Mouse (Mus musculus): ENCODE measurements at regions not wholly inside any gene's neighbourhood (a gene's known extent, or its start where the extent isn't known, plus 50 kb on each side); places are given as distances from the start of the nearest gene placed in this dataset.
A peak's percentile ranks its signal among the peaks of the same experiment; 100 is the strongest.

- no peak for DNase-seq (ENCODE audit: low spot score in 2 of 2)
These were observed 120.3 kb downstream of the Etnk1 start for GRCm38 (mm10) chr6:143287322-143287721.

DNA sequence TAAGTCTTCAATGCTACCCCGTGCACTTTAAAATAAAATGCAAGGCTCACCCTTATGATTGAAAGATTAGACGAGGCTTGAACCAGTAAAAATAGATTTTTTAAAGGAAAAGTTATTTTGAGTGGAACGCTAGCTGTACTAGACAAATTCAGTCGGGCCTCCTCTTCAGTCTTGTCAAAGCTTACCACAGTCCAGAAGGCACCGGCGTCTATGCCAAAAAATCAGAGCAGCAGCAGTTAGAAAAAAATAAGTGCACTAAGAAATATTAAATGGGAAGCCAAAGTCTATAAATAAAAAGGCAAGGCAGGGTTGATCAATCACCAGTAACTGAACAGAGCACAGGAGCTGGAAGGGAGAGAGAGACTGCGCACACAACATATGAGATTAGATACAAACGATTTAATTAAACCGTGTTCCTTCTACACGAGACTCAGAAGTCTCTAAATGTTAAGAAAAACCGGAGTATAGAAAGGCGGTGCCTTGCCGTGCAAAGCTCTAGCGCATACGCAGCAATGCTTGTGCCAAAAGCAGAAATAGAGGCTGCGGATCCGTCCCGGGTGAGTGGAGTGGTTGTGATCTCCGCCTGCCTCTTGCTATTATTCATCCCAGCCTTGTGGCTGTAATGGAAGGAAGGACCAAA lies 121.6 kb downstream of the Etnk1 start:
- DNase-seq (ENCODE audit: low spot score in 2 of 2) = no peak

DNA sequence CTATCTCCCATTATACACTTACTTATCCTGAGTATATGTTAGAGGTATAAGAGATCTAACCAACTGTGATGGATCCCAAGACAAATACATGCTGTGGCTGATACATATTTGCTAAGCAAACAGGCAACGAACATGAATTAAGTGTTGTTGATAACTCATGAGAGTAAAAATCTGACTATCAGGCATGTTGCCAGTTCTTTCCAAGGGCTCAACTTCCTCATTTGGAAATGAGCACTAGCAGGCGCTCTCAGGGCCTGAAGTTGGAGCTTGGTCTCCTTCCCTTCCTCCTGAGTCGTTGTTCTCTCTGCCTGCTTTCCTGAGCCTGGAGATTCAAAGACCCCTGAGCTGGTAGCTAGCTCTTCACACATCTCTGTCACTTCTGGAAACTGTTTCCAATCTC lies 126.6 kb downstream of the Etnk1 start:
- no peak for DNase-seq (ENCODE audit: low spot score in 2 of 2)

DNA sequence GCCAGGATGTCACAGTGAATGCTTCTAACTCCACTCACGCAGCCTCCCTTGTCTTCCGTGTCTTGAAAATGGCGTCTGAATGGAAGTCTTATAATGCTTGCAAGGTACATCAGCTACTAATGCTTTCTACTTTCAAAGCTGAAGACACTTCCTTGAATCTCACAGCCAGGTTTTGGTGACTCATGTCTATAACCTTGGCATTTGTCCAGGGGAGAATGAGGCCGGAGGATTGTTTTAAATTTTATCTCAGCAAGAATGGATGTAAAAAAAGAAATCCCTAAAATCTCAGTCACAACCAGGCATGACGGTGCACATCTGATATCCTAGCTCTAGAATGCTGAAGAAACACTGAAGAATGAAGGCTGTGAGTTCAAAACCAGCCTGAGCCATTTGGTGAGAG lies 131.4 kb downstream of the Etnk1 start:
- DNase-seq (ENCODE audit: low spot score in 2 of 2) = no peak

DNA sequence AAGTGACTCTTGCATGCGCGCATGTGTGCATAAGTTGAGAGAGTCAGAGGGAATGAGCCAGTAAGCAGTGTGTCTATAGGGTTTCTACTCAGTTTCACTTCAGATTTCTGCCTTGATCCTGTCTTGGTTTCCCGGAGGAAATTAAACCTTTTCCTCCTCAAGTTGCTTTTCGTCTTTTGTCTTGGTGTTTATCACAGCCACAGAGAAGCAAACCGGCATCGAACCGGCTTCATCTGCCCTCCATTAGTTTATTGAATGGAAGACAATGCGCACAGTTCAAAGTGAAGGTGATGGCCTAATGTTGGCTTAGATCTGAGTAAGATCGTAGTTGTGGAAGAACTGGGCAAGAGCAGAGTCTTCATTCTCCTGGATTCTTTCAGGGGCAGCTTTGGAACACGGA lies 134.4 kb downstream of the Etnk1 start:
- DNase-seq (ENCODE audit: low spot score in 2 of 2) = no peak

GRCm38 (mm10) chr6:143307327-143307726 lies 140.3 kb downstream of the Etnk1 start:
- DNase-seq (ENCODE audit: low spot score in 2 of 2) = no peak

DNA sequence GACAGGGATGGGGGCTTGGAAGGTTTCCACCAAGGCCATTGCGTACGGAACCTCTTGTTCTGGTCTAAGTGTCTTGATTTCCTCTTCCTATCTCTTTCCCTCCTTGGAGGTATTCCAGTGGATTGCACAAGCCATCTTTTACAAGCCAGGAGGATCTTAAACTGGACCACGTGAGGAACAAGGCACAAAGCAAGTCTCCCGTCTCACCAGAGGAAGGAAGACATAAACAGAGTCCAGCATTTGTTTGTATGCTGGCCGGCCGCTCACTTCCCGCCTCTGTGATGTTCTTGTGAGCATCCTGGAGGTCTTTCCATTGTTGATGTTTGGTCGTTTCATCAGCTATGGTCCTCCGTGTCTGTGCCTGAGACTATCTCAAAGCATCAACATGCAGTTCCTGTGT lies 148.8 kb downstream of the Etnk1 start:
- DNase-seq (ENCODE audit: low spot score in 2 of 2) = no peak

DNA sequence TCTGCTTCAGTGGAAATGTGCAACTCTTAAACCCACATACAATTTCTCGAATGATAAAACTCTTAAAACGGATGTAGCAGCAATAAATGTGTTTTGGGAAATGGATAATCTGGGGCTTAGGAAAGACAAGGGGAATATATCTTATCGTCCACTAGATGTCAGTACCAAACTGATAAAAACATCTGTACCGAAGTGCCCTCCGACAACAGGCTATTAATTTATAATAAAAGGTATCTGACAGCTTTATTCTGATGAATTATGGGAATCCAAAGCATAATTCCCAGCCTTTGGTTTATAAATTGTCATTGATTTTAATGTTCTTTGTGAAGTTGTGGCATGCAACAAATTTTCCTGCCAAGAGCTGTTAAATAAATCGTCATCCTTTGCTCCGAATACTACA lies 153.4 kb downstream of the Etnk1 start:
- no peak for DNase-seq (ENCODE audit: low spot score in 2 of 2)

- no peak for DNase-seq (ENCODE audit: low spot score in 2 of 2)
These were observed 157.6 kb downstream of the Etnk1 start for GRCm38 (mm10) chr6:143324636-143325035.

DNA sequence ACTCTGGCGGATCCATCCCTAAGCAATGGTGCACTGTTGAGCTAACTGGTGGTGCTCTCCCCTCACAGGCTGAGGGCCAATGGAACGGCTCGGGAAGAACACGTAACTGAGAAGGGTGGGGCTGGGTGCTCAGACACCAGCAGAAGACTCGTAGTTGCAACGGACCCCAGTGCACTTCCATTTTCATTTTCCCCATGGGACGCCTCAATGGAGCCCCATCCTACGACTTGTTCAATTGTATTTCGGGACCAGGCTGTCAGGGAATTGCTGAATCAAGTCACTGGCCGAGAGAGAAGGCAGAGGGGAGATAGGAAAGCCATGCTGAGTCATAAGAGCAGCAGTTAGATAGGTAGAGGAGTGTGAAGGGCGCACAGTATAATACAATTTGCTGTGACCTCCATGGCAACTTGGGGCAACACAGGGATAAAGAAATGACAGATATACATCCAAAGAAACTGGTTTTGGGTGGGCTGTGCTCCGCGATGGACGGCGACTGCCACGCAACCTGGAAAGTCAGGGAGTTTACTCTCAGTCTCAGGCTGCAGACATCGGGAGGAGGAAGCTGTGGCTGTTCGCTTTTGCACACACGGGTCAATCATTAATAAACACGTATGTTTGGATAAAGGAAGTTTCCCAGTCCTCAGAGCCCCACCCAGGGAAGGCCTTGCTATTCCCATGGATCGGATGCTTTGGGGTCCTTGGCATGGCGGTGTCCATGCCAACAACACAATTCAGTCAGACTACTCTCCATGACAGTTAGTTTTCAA lies 160.1 kb downstream of the Etnk1 start:
- DNase-seq (ENCODE audit: low spot score in 2 of 2) = peak in 1 of 2 experiments; percentile 22

DNA sequence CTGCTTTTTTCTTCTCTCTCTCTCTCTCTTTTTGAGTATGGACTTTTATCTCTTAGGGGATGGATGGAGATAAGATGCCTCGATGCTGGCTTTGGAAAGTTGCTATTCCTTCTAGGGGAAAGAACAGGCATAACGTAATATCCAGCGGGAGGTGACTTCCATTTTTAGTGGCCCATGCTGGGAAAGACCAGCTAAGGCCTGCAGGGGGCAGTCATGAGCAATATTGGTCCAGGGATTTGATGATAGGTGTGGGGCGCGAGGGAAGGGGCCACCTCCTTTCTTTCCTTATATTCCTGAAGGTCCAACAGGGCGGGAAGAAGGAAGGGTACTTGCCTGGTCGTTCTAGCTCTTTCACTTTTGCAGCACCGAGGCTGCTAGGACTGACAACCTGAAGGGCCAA lies 160.8 kb downstream of the Etnk1 start:
- DNase-seq (ENCODE audit: low spot score in 2 of 2) = peak in 1 of 2 experiments; percentile 12

DNA sequence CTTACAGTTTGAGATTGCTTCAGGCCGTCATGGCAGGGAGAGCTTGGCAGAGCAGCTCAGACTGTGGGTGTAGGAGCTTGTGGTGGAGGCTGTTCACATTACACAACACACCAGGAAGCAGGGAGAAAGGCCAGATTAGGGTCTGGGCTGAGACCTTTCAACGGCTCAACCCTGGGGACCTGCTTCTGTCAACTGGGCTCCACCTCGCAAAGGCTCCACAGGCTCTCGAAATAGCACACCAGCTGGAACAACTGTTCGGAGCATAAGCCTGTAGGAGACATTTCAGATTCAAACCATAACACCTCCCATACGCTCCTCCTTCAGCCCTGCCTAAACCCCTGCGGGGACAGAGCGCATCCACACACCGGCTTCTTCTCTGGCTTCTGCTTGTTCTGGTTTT lies 161.2 kb downstream of the Etnk1 start:
- DNase-seq (ENCODE audit: low spot score in 2 of 2) = no peak

DNA sequence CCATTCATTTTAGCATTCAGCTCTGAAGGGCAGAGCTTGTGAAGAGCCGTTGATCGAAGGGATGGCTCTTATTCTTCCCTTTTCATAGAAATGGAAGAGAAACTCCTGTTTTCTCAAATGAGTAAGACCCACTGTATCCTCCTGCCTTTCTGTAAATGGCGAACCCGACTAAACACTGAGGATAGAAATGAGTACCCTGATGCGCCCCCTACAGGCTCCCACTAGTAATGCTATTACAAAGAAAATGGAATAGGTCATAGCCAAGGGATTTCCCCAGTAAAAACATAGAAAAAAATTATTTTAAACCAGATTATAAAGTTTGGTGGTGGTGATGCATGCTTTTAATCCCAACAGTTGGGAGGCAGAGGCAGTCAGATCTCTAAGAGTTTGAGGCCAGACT lies 162.1 kb downstream of the Etnk1 start:
- DNase-seq (ENCODE audit: low spot score in 2 of 2) = no peak

DNA sequence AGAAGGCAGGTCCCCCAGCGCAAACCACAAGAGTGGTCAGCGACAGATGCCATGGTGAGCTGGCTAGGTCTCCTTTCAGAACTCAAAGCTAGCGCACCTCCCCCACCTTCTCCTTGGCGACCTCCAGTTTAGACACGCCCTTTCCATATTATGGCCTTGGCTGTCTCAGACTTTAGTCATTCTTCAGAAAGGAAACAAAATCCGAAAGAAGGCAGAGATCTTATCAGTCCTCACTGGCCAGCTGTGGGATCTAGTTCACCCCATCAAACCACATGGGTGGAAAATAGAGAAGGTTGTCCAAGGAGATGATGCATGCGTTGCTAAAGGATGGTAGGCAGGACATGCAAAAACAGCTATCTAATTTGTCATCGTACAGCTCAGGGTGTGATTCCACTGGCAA lies 166.5 kb downstream of the Etnk1 start:
- DNase-seq (ENCODE audit: low spot score in 2 of 2) = no peak

- DNase-seq (ENCODE audit: low spot score in 2 of 2) = no peak
These were observed 169.6 kb downstream of the Etnk1 start for GRCm38 (mm10) chr6:143336574-143336973.

DNA sequence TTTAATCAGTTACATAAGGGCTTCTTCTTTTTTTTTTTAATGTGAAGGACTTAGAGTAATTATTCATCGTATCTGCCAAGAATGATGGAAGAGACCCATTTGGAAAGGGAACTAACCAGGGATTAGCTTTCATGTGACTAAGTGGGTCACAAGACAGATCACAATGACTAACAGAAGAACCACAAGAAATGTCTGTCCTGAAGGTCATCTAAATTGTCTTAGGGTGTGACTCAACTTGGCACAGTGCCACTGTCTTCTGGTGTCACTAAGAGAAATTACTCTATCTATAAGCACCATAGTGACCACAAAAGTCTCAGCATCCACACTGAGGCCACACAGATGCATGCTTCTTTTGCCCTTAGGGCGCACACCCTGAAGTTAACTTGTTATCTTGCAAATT lies 182.0 kb downstream of the Etnk1 start:
- no peak for DNase-seq (ENCODE audit: low spot score in 2 of 2)

DNA sequence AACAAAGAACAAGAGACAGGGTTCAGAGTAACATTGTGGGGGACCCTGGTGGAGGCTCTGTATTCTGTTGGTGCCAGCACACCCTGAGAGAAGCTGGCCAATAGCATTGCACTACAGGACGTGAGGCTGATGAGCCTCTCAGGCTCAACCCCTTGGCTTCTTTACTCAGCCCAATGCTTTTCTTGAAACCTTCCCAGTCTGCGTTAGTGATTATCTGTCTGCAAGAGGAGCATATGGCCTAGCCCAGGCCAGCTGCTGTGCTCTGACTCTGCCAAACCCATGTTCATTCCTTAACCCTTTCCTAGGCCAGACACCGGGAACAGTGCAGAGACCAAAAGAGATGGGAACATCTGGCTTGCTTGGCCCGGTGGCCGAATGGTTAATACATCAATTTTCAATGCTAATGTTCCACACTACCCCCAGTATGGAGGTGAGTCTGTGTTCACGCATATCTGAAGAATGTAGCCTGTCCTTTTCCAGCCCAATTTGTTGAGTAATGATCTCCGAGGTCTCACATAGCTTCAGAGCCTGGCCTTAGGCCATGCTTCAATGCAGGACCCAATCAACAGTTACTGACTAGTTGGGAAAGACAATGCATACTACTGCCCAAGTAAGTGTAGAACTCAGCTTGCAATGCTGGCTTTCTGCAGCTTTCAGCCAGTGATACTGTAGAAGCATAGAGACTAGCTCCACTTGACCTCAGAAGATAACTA lies 192.5 kb downstream of the Etnk1 start:
- DNase-seq (ENCODE audit: low spot score in 2 of 2) = no peak

DNA sequence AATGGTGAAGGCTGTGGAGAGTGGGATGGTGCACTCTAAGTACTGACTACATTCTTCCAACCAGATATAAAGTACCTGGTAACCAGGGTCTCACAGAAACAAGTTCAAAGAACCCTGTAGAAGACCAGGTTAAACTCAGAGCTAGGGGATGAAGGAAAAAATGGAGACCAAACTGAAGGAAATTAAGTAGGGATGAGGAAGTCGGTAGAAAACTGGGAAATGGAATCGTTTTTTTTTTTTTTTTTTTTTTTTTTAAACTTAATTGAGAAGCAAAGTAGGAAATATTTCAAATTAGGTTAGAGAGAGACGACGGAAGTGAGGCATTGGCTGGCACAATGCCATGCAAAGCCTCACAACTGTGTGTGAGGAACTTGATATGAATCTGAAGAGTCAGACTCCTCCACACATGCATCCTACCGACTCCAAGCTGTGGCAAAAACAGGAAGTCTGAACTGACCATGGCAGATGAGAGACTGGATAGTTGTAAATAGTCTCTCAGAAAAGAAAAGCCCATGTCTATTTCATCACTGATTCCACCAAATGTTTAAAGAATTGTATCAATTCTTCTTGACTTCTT lies 194.2 kb downstream of the Etnk1 start:
- DNase-seq (ENCODE audit: low spot score in 2 of 2) = no peak

- DNase-seq (ENCODE audit: low spot score in 2 of 2) = no peak
These were observed 194.9 kb downstream of the Etnk1 start for GRCm38 (mm10) chr6:143361963-143362362.

- no peak for DNase-seq (ENCODE audit: low spot score in 2 of 2)
These were observed 198.8 kb downstream of the Etnk1 start for GRCm38 (mm10) chr6:143365840-143366239.

DNA sequence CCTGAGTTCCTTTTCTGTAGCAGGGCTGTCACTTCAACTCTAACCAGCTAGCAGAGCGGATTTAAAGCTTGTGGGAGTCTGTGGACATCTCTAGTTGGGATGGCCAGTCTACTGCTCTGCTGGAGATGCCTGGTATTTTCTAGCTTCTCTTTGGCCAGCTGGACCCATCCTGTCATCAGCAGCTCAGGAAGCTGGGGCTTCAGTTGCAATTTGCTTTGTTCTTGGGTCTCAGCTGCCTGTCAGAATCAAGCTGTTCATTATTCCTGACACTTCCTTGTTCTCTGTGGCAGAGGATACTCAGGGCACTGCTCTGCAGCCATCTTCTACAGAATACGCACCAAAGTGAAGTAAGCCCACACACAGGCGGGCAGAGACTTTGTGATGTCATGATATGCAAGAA lies 200.8 kb downstream of the Etnk1 start:
- no peak for DNase-seq (ENCODE audit: low spot score in 2 of 2)

- no peak for DNase-seq (ENCODE audit: low spot score in 2 of 2)
These were observed 201.6 kb downstream of the Etnk1 start for GRCm38 (mm10) chr6:143368646-143369045.

DNA sequence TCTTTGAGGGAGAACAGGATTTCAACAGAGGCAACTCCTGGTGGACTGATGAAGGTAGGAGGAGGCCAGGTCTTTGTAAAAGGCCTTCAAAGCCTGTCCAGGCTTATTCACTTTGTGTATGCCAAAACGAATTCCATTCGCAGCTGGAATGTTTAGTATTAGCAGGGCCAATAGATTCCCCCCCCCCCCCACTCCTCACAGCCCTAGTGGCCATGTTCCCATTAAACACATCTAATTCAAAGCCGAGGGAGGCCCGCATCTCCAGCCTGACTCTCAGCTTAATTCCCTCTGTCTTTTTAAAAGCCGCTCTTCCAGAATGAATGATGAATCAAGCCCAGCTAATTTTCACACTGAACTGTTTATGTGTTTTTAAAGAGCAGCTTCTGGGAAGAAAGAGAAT lies 205.5 kb downstream of the Etnk1 start:
- no peak for DNase-seq (ENCODE audit: low spot score in 2 of 2)
